Mouse (Mus musculus): ENCODE measurements around the gene Chaf1a.

GRCm38 (mm10) chr17:56079921-56080320, 39.7 kb downstream of the Chaf1a start:
- TF ChIP-seq CTCF (IDR thresholded peaks at IDR 0.05) (no peak), EP300 (IDR thresholded peaks at IDR 0.05) (no peak)

Data from lung, postnatal 0 days (tissue).